Mouse (Mus musculus): ENCODE data around the gene Acan. TPM values are rescaled to one million over a fixed set of nuclear protein-coding genes. Genes with fewer than 3 reads are reported as not detected.

The Acan gene
- polyA plus RNA-seq, 1 experiment from 2014 or later: 0.27 TPM

DNA sequence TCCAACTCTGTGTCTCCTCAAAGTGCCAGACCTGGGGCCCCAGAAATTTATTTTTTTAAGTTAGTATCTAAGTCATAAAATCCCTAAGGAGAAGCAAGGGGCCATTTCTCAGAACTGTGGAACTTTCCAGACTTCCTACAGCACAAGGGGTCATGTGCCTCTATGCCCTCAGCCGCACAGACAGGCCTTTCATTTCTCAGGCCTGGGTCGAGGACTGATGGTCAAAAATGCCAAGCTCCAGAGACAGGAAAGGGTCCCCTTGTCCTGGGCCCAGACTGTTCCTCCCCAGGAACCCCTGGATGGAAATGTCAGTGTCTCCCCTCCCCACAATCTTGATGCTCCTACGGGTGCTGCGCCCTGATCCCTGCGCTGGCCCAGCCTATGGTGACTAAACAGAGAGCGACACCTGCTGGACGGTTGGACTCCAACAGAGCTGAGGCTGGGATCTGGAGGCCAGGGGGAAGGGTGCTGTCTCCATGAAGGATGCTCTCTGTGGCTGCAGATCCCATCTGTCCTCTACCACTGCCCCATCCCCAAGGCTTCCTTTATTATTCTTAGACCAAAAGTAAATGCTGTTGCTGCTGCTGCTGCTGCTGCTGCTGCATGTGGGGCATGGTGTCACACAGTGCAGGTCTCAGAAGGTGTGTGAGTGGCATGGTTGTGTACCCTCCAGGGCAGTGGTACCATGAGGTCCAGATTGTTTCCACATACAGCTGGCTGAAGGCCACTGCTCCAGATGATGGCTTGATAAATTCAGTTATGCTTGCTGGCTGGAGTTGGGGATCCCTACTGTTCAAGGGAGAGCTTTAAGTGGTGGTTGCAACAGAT lies 27.5 kb downstream of the Acan start:
- no peaks in the 10 kb centered on the region for H3K9me3 ChIP-seq
- no peak overlapping the region for H3K27ac ChIP-seq (replicated peaks)
- H3K36me3 ChIP-seq (replicated peaks): no peaks in the 10 kb centered on the region
- DNase-seq (ENCODE audit: low spot score): peak; percentile 79
- H3K4me1 ChIP-seq: 0 out of 2 replicates have a peak, but pooled peaks cover 5% of the 10 kb centered on the region
- 16% methylated on average over 7 of the region's 7 CpGs for WGBS
- H3K4me3 ChIP-seq: no peak overlapping the region
- H3K27me3 ChIP-seq (replicated peaks; ENCODE audit: low read depth, poor library complexity, severe bottlenecking): peaks cover 29% of the 10 kb centered on the region

DNA sequence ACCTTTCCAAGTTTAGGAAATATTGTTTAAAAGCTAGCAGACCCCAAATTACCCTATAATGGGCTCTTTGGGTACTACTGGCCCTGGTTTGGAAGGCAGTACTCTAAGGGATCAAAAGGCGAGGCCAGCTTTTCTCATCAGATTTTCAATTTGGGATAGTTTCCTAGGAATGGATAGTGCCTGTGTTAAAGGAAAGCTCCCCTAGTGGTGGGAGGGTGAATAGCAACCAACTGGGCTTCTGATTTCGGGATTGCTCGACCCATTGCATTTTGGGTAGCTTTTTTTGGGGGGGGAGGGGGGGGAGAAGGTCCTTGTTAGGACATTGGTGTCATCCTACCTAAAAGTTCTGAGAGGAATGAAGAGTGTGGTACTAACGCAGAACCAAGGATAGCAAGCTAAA lies 35.8 kb downstream of the Acan start:
- no peak for DNase-seq (ENCODE audit: low spot score)
- WGBS: 75% methylated on average over 4 of the region's 4 CpGs

DNA sequence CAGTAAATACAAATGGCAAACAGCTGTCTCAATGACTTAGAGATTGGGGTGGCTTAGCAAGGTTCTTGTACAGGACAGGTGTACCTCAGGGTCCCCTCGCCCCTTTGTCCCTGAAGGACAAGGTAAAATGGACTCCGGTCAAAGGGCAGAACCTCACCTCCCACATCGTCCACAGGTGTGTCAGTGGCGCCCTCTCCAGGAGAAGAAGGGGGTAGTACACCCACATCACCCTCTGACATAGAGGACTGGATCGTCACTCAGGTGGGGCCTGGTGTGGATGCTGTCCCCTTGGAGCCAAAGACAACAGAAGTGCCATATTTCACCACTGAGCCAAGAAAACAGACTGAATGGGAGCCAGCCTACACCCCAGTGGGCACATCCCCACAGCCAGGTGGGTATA lies 43.2 kb downstream of the Acan start:
- Histone ChIP-seq H3K27ac (replicated peaks) (no peak overlapping the region), H3K4me1 (no peaks in the 10 kb centered on the region), H3K9me3 (no peaks in the 10 kb centered on the region), H3K27me3 (replicated peaks; ENCODE audit: low read depth, poor library complexity, severe bottlenecking) (peaks cover 6% of the 10 kb centered on the region; the same call in 1 of the 2 replicates), H3K4me3 (no peak overlapping the region), H3K36me3 (replicated peaks) (no peaks in the 10 kb centered on the region)
- 73% methylated on average over 5 of the region's 5 CpGs for WGBS
- no peak for DNase-seq (ENCODE audit: low spot score)

More for the DNA sequence above, 35.8 kb downstream of the Acan start:
- no peaks in the 10 kb centered on the region for H3K4me1 ChIP-seq
- H3K4me3 ChIP-seq: no peak overlapping the region
- H3K36me3 ChIP-seq (replicated peaks): no peaks in the 10 kb centered on the region
- H3K27me3 ChIP-seq (replicated peaks; ENCODE audit: low read depth, poor library complexity, severe bottlenecking): no peaks in the 10 kb centered on the region
- no peak overlapping the region for H3K27ac ChIP-seq (replicated peaks)
- H3K9me3 ChIP-seq: no peaks in the 10 kb centered on the region

DNA sequence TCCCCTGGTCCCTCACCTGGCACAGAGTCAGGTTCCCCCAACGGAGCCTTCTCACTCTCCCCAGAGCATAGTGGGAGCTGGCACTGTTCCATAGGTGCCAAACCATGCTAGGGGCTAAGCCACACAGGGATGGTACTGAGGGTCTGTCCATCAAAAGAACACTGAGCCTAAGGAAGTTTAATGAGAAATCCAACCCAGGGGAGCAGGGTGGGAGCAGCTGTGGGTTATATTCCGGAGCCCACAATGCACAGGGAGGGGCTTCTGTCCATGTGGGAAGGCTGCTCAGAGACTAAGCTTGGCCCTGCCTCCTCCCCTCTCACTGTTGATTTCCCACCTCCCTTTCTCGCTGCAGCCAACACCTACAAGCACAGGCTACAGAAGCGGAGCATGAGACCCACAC lies 60.6 kb downstream of the Acan start:
- Histone ChIP-seq H3K27ac (replicated peaks) (no peak overlapping the region; the same call in 1 of the 2 replicates), H3K36me3 (replicated peaks) (no peaks in the 10 kb centered on the region), H3K4me3 (no peak overlapping the region), H3K4me1 (peaks cover 11% of the 10 kb centered on the region; the same call in 1 of the 2 replicates), H3K9me3 (no peaks in the 10 kb centered on the region), H3K27me3 (replicated peaks; ENCODE audit: low read depth, poor library complexity, severe bottlenecking) (no peaks in the 10 kb centered on the region)
- WGBS: 67% methylated on average over 4 of the region's 4 CpGs
- no peak for DNase-seq (ENCODE audit: low spot score)

DNA sequence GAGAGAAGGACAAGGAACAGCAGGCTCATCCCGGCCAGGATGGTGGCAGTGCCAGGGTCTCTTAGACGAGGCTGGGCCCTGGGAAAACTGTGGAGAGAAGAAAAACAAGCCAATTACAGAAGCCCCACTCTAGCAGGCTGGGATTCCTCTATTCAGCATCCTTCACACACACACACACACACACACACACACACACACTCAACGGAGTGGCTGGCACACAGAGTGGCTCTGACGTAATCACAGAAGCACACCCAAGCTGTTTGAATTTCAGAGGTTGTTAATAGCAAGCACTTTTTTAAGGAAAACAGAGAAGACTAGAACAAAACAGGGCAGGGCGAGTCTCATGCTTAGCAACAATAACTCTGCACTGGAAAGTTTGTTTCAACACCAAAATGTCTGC lies 70.2 kb downstream of the Acan start:
- H3K4me3 ChIP-seq: no peak overlapping the region
- WGBS: 84% methylated on average over 5 of the region's 5 CpGs
- no peak for DNase-seq (ENCODE audit: low spot score)
- H3K4me1 ChIP-seq: peaks cover 14% of the 10 kb centered on the region
- H3K27ac ChIP-seq (replicated peaks): no peak overlapping the region
- no peaks in the 10 kb centered on the region for H3K36me3 ChIP-seq (replicated peaks)
- no peaks in the 10 kb centered on the region for H3K9me3 ChIP-seq
- peaks cover 6% of the 10 kb centered on the region; the same call in 1 of the 2 replicates for H3K27me3 ChIP-seq (replicated peaks; ENCODE audit: low read depth, poor library complexity, severe bottlenecking)

DNA sequence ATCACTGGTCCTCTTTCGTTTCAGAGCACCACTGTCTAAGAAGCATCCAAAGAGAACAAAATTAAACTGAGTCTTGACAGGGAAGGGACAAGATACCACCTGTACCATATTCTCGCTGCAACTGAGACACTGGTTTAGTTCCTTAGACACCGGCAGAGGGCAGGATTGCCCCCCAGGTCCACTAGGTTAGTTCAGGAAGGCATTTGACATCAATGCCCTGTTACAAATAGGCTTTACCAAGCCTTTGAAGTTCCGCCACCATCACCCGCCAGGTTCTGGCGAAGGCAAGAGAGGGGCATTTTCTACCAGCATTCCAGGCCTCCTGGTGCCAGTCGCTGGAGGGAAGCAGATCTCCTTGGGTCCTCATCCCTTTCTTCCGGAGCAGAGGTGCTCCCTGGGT lies 76.6 kb downstream of the Acan start:
- 14% methylated on average over 8 of the region's 8 CpGs for WGBS
- peak; percentile 36 for DNase-seq (ENCODE audit: low spot score)
- H3K9me3 ChIP-seq: no peaks in the 10 kb centered on the region
- H3K36me3 ChIP-seq (replicated peaks): peaks cover 22% of the 10 kb centered on the region
- H3K27ac ChIP-seq (replicated peaks): no peak overlapping the region; the same call in 1 of the 2 replicates
- H3K4me1 ChIP-seq: peaks cover 65% of the 10 kb centered on the region
- peaks cover 35% of the 10 kb centered on the region for H3K27me3 ChIP-seq (replicated peaks; ENCODE audit: low read depth, poor library complexity, severe bottlenecking)
- peak overlapping the region; percentile 46 for H3K4me3 ChIP-seq

DNA sequence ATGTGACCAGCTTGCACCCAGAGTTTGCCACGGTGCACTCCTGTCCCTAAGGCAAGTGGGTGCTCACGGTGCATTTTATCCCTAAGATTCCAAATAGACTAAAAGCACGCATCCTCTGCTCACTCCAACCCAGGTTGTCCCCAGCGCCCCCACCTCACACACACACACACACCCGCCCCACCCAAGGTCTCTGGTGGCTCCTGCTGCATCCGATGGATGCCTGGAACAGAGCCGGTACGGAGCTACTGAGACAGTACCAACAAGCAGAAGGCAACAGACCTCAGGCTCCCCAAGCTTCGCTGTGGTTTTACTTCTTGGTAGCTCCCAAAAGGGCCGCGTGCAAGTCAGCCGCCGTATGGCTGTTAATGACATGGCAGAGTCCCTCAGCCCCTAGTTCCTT lies 77.1 kb downstream of the Acan start:
- WGBS: 17% methylated on average over 13 of the region's 13 CpGs
- Histone ChIP-seq H3K27ac (replicated peaks) (peak overlapping the region; percentile 61; the same call in 1 of the 2 replicates), H3K4me1 (peaks cover 62% of the 10 kb centered on the region), H3K36me3 (replicated peaks) (peaks cover 27% of the 10 kb centered on the region), H3K4me3 (peak overlapping the region; percentile 46), H3K27me3 (replicated peaks; ENCODE audit: low read depth, poor library complexity, severe bottlenecking) (peaks cover 35% of the 10 kb centered on the region), H3K9me3 (no peaks in the 10 kb centered on the region)
- DNase-seq (ENCODE audit: low spot score): peak; percentile 36

DNA sequence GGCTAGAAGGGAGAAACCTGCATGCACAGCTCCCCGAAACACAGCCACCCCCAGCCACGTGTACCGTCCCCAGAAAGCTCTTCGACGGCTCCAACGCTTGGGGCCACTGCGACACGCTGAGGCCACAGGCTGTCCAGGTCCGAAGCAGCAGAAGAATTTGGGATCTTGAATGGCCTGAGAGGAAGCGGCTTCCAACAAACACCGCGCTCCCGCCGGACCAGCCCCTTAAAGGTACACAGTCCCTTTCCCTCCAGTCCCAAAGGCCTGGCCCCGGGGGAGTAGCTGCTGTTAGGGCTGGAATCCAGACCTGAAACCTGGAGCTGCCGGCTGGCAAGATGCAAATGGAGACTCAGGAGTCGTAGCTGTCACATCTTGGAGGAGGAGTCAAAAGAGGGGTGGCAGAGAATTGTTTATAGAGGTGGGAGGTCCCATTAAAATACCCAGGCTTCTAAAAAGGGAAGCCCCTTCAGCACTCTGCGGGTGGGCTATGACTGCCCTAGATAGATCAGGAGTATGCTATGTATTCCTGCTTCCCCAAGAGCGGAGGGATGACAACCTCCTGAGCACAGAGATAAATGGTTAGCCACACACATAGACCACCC lies 77.7 kb downstream of the Acan start, which contains the start of gene Hapln3:
TSS of gene Hapln3 (minus strand) at position 176 of the 602 bp plus-strand sequence.
- Histone ChIP-seq H3K27ac (replicated peaks) (peak within 1 kb of the TSS; percentile 61; the same call in 1 of the 2 replicates), H3K4me1 (peaks cover 56% of the 10 kb centered on the region)

DNA sequence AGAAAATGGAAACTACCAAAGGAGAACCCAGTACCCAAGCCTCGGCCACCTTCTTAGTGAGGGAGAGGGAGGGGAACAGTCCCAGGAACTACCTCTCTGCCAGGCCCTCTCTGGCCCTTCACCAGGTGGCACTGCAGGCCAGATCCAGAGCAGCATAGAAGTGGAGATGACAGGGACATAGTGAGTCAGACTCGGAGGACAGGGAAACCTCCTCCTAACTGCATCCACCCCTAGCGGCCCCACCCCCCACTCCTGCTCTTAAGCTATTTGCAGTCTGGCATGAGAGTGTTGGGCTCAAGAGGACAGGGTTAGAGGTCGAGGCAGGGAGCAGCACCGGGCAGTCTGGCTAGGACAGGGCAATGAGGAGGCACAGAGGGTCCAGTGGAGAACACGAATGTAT lies 80.1 kb downstream of the Acan start:
- H3K9me3 ChIP-seq: no peaks in the 10 kb centered on the region
- H3K4me1 ChIP-seq: peaks cover 51% of the 10 kb centered on the region
- H3K27ac ChIP-seq (replicated peaks): 0 out of 2 replicates have a peak overlapping the region, but pooled peaks have one; percentile 15
- WGBS: 27% methylated on average over 6 of the region's 6 CpGs
- H3K4me3 ChIP-seq: no peak overlapping the region
- H3K27me3 ChIP-seq (replicated peaks; ENCODE audit: low read depth, poor library complexity, severe bottlenecking): peaks cover 30% of the 10 kb centered on the region
- peaks cover 57% of the 10 kb centered on the region for H3K36me3 ChIP-seq (replicated peaks)
- no peak for DNase-seq (ENCODE audit: low spot score)

More for the DNA sequence above, 77.7 kb downstream of the Acan start, which contains the start of gene Hapln3:
- H3K27me3 ChIP-seq (replicated peaks; ENCODE audit: low read depth, poor library complexity, severe bottlenecking): peaks cover 35% of the 10 kb centered on the region
- peak; percentile 57 for DNase-seq (ENCODE audit: low spot score)
- H3K36me3 ChIP-seq (replicated peaks): peaks cover 32% of the 10 kb centered on the region
- 3% methylated on average over 19 of the region's 19 CpGs for WGBS
- H3K9me3 ChIP-seq: no peaks in the 10 kb centered on the region
- H3K4me3 ChIP-seq: peak within 1 kb of the TSS; percentile 46

DNA sequence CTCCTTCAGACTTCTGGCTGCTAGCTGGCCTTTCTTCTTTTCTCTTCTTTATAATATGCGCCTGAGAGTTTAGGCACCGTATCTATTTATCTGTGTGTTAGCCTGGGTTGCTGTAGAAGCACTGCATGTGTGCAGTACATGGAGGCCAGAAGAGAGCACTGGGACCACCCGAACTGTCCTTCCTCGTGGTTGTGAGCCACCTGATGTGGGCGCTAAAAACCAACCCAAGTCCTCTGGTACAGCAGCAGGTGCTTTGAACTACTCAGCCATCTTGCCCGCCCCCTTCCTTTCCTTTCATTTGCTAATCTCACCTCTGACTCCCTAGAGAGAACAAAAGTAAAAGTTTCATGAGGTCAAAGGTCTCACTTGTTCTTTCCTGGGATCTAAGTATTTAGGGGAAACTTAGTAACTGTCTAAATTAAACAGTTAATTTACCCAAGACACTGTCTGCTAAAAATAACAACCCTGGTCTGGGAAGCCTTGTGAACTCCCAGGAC lies 86.1 kb downstream of the Acan start:
- no peaks in the 10 kb centered on the region for H3K27me3 ChIP-seq (replicated peaks; ENCODE audit: low read depth, poor library complexity, severe bottlenecking)
- H3K9me3 ChIP-seq: no peaks in the 10 kb centered on the region
- 59% methylated on average over 6 of the region's 6 CpGs for WGBS
- H3K4me3 ChIP-seq: no peak overlapping the region
- peaks cover 2% of the 10 kb centered on the region; the same call in 1 of the 2 replicates for H3K4me1 ChIP-seq
- H3K36me3 ChIP-seq (replicated peaks): peaks cover 90% of the 10 kb centered on the region
- DNase-seq (ENCODE audit: low spot score): no peak
- no peak overlapping the region for H3K27ac ChIP-seq (replicated peaks)

DNA sequence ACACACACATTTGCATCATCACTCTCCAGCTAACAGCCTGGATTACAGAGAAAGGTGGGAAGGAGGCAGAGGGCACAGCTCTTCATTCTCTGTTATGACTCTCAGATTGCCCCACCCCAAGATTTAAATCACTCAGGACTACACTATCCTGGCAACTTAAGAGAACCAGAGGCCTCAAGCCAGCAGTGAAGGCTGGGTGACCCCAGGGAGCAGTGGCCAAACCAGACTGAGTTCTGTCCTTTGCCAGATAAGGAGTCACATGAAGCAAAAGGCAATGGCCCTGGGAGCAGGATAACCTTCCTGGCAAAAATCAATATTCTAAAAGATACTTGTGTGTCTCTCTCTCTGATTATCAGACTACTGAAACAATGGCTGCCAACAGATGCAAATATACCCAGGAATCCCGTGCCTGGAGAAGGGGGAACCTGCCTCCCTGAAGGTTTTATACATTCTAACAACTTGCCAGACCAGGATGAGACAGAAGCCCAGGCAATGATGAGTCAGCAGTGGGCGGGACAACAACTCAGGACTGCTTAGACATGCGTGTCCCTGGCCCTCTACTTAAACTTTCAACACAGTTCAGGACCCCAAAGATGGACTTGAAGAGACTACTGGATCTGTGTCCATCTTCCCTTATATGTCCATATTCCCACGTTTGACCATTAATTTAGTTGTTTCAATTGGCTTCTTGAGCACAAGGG lies 86.8 kb downstream of the Acan start:
- no peak for DNase-seq (ENCODE audit: low spot score)
- no peaks in the 10 kb centered on the region for H3K9me3 ChIP-seq
- no peaks in the 10 kb centered on the region for H3K27me3 ChIP-seq (replicated peaks; ENCODE audit: low read depth, poor library complexity, severe bottlenecking)
- H3K36me3 ChIP-seq (replicated peaks): peaks cover 90% of the 10 kb centered on the region
- no peaks in the 10 kb centered on the region for H3K4me1 ChIP-seq
- H3K27ac ChIP-seq (replicated peaks): no peak overlapping the region
- WGBS: 69% methylated on average over 4 of the region's 4 CpGs
- H3K4me3 ChIP-seq: no peak overlapping the region

DNA sequence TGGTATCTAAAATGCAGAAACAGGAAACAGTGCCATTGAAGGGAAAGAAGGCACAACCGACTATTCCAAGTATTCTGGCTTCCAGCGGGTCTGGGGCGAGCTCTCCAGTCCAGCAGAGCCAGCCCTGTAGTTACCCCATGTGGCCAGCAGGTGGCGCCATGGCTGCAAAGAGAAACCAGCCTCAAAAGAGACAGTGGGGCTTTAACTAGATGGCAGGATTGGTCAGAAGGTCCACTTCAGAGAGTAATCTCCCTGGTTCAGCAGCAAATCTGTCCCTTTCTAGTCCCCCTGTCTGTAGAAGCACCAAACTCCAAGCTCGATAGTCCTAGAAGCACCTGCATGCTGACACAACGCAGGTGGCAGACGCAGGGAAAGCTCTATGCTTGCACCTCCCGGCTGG lies 87.6 kb downstream of the Acan start:
- no peaks in the 10 kb centered on the region for H3K9me3 ChIP-seq
- no peak overlapping the region for H3K27ac ChIP-seq (replicated peaks)
- DNase-seq (ENCODE audit: low spot score): peak; percentile 84
- 41% methylated on average over 8 of the region's 8 CpGs for WGBS
- no peaks in the 10 kb centered on the region for H3K4me1 ChIP-seq
- H3K27me3 ChIP-seq (replicated peaks; ENCODE audit: low read depth, poor library complexity, severe bottlenecking): no peaks in the 10 kb centered on the region
- peaks cover 86% of the 10 kb centered on the region for H3K36me3 ChIP-seq (replicated peaks)
- H3K4me3 ChIP-seq: no peak overlapping the region
